Mouse (Mus musculus): ENCODE measurements around the gene Prm2. TPM values are rescaled to one million over a fixed set of nuclear protein-coding genes. Genes with fewer than 3 reads are reported as not detected.

Gene Prm2
- polyA plus RNA-seq (2017; shearing (Covaris generic)) = not detected

GRCm38 (mm10) chr16:10796034-10796433 lies at the start of gene Prm2:
Gene Prm2 (minus strand): TSS chr16:10796134.
- ATAC-seq = no peak

GRCm38 (mm10) chr16:10844319-10844670 lies 48.4 kb upstream of the Prm2 start:
- ATAC-seq = peak; percentile 65

- ATAC-seq = peak; percentile 88
These were observed 47.8 kb upstream of the Prm2 start for GRCm38 (mm10) chr16:10843486-10844318.

GRCm38 (mm10) chr16:10842282-10842855 lies 46.4 kb upstream of the Prm2 start:
- ATAC-seq = no peak

- ATAC-seq = no peak
These were observed 44.1 kb upstream of the Prm2 start for GRCm38 (mm10) chr16:10840018-10840417.

- ATAC-seq = no peak
These were observed 42.7 kb upstream of the Prm2 start for GRCm38 (mm10) chr16:10838487-10839245.

GRCm38 (mm10) chr16:10837903-10838302 lies 42.0 kb upstream of the Prm2 start:
- no peak for ATAC-seq

GRCm38 (mm10) chr16:10837250-10837649 lies 41.3 kb upstream of the Prm2 start:
- ATAC-seq = no peak

GRCm38 (mm10) chr16:10836388-10836787 lies 40.5 kb upstream of the Prm2 start:
- no peak for ATAC-seq

GRCm38 (mm10) chr16:10834911-10835587 lies 39.1 kb upstream of the Prm2 start, which contains the start of gene Rmi2:
Gene Rmi2 (plus strand): TSS chr16:10835059.
- ATAC-seq = peak; percentile 85

GRCm38 (mm10) chr16:10834542-10834910 lies 38.6 kb upstream of the Prm2 start:
- ATAC-seq = peak; percentile 1

GRCm38 (mm10) chr16:10828461-10828805 lies 32.5 kb upstream of the Prm2 start:
- no peak for ATAC-seq

GRCm38 (mm10) chr16:10827766-10828460 lies 32.0 kb upstream of the Prm2 start:
- no peak for ATAC-seq

GRCm38 (mm10) chr16:10827269-10827668 lies 31.3 kb upstream of the Prm2 start:
- ATAC-seq = no peak

- no peak for ATAC-seq
These were observed 29.9 kb upstream of the Prm2 start for GRCm38 (mm10) chr16:10825840-10826239.

GRCm38 (mm10) chr16:10824536-10824935 lies 28.6 kb upstream of the Prm2 start:
- ATAC-seq = no peak

GRCm38 (mm10) chr16:10821387-10821786 lies 25.5 kb upstream of the Prm2 start:
- ATAC-seq = no peak

- ATAC-seq = no peak
These were observed 24.0 kb upstream of the Prm2 start for GRCm38 (mm10) chr16:10819966-10820365.

GRCm38 (mm10) chr16:10818579-10819135 lies 22.7 kb upstream of the Prm2 start:
- ATAC-seq = no peak

- peak; percentile 21 for ATAC-seq
These were observed 18.9 kb upstream of the Prm2 start for GRCm38 (mm10) chr16:10814864-10815263.

- ATAC-seq = peak; percentile 46
These were observed 17.8 kb upstream of the Prm2 start for GRCm38 (mm10) chr16:10813726-10814125.

GRCm38 (mm10) chr16:10812865-10813371 lies 17.0 kb upstream of the Prm2 start, which contains the start of gene Gm11172:
Gene Gm11172 (plus strand): TSS chr16:10812915.
- ATAC-seq = peak; percentile 32
